Mouse (Mus musculus) cortical plate, adult 2 months (tissue): ENCODE measurements around the gene Tspan15. TPM values are rescaled to one million over a fixed set of nuclear protein-coding genes. Genes with fewer than 3 reads are reported as not detected.

ENCODE experiments used
- H3K27ac ChIP-seq: fragments of 200-500 bp; 2 replicates; pipeline ENCODE4 v1.5.1; 2012; ENCODE audit warnings: low read length, control low read depth, inconsistent platforms; ENCODE audit not compliant: insufficient read depth
- H3K4me1 ChIP-seq: fragments of 200-500 bp; 2 replicates; pipeline ENCODE4 v1.6.1; 2011; ENCODE audit warnings: low read length; ENCODE audit not compliant: control insufficient read depth, insufficient read depth
- H3K4me3 ChIP-seq: fragments of 200-500 bp; 2 replicates; pipeline ENCODE4 v1.5.1; 2011; ENCODE audit warnings: mild to moderate bottlenecking, low read length, control low read depth; ENCODE audit not compliant: insufficient read depth
- CTCF ChIP-seq: fragments of 200-500 bp; IDR thresholded peaks from 2 replicates; pipeline ENCODE4 v1.5.1; 2011; ENCODE audit warnings: mild to moderate bottlenecking, control low read depth, low read length; ENCODE audit not compliant: insufficient read depth; ENCODE audit errors: extremely low read depth
- POLR2A ChIP-seq: fragments of 200-500 bp; IDR thresholded peaks from 2 replicates; pipeline ENCODE4 v1.6.1; 2011; ENCODE audit warnings: mild to moderate bottlenecking, low read length, control low read depth; ENCODE audit not compliant: insufficient read depth; ENCODE audit errors: extremely low read depth
- polyA plus RNA-seq: library from polyadenylated mRNA; depleted of rRNA; stranded (reverse); fragments of >200 nt; gene quantifications from 2 replicates; pipeline ENCODE4 v1.2.3, GENCODE M21; 2012

Gene Tspan15
- polyA plus RNA-seq, 1 experiment: 26.9 TPM

DNA sequence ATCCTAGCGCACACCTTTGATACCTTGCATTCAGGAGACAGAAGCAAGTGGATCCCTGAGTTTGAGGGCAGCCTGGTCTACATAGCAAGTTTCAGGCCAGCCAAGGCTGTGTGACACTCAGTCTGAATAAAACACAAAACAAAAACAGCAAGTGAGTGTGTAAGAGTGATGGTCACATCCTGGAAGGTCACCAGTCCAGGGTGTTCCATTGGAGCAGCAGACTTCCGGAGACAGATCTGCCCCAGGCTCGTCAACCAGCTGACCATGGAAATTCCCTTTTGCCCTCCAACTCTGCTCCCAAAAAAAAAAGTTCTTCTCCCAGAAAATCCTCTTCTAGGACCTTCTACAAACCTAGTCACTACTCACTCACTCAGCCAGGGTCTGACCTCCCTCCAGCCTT is 760 bp upstream of the Tspan15 start:
- Histone ChIP-seq H3K4me3 (no peak overlapping the region), H3K27ac (no peak overlapping the region), H3K4me1 (no peaks in the 10 kb centered on the region)
- TF ChIP-seq CTCF (no peak), POLR2A (no peak)

DNA sequence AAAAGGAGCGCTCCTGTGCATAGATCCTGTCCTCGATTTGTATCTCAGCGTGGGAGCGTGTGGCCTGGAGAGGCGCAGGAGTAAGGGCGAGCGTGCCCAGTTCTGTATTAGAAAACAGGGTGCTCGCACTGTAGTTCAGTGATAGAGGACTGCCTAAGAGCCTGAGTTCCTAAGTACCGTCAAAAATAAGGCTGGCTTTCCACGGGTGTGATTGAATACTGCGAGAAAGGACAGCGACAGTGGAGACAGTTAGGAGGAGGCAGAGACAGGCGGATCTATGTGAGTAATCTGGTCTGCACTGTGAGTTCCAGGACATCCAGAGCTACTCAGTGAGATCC is 313 bp upstream of the Tspan15 start:
- Histone ChIP-seq H3K4me3 (peak overlapping the region; percentile 42), H3K4me1 (no peaks in the 10 kb centered on the region), H3K27ac (no peak overlapping the region)
- TF ChIP-seq CTCF (no peak), POLR2A (no peak)

DNA sequence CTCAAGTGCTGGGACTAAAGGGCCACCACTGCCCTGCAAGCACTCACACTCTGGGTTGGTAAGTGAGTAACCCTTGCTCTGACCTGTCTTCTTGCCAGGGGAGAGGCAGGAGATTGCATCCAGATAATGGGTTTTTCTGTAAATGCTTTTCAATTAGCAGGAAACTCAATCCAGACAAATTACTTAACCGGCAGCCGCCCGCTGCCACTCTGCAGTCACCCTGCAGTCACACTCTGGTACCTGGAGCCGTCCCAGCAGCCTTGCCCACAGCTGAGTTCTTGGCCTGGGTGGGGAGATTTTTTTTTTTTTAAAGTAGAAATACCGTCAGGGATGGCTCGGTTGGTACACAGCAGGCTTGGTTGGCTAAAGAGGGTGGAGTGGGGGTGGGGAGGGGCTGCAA is 2.9 kb downstream of the Tspan15 start:
- H3K27ac ChIP-seq: no peak overlapping the region
- no peaks in the 10 kb centered on the region for H3K4me1 ChIP-seq
- no peak for TF ChIP-seq CTCF
- TF ChIP-seq POLR2A: no peak
- no peak overlapping the region for H3K4me3 ChIP-seq

DNA sequence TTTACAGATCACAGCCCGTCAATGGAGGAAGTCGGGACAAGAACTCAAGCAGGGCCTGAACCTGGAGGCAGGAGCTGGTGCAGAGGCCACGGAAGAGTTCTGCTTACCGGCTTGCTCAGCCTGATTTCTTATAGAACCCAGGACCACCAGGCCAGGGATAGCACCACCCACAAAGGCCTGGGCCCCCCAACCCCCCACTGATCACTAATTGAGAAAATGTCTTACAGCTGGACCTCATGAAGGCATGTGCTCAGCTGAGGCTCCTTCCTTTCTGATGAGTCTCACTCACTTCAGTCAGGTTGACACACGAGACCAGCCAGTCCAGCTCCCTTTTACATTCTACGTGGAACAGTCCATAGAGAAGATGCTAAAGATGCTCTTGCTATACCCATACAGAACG is 5.2 kb downstream of the Tspan15 start:
- TF ChIP-seq POLR2A (no peak), CTCF (no peak)
- no peak overlapping the region for H3K4me3 ChIP-seq

DNA sequence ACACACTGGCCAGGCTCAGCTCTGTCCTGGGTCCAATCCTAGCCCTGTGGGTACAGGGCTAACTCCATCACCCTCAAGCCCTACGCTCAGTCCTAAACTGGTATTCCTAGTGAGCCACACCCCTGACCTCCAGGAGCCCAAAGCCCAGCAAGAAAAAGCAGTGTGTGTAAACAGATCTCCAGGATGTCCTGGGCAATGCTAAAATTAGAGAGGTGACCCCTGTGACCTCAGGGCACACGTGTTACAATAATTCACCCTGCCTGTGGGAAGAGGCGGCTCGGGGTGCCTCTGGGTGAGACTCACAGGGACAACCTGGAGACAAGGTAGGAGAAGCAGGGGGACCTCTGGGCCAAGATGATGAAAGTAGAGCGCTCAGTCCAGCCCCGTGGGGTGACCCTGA is 6.8 kb downstream of the Tspan15 start:
- TF ChIP-seq CTCF: no peak
- TF ChIP-seq POLR2A: no peak
- no peak overlapping the region for H3K27ac ChIP-seq
- H3K4me1 ChIP-seq: no peaks in the 10 kb centered on the region
- H3K4me3 ChIP-seq: no peak overlapping the region

More for the DNA sequence above, 5.2 kb downstream of the Tspan15 start:
- H3K4me1 ChIP-seq: no peaks in the 10 kb centered on the region
- no peak overlapping the region for H3K27ac ChIP-seq

DNA sequence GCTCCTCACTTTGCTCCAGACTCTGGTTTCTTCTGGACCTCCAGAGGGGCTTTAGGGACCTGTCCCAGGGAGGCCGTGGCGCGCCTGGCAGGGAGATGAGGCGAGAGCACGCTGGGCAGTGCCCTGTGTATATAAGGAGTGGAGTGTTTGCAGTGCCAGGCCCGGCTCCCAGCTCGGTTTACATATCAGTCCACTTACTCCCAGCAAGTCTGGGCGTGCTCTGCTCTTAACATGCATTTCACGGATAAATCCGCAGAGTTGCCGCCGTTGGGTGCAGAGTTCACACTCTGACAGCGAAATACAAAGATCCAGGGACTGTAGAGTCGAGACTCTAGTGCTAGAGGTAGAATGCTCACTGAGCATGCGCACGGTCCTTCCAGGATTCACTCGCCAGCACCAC is 8.3 kb downstream of the Tspan15 start:
- Histone ChIP-seq H3K27ac (no peak overlapping the region), H3K4me1 (no peaks in the 10 kb centered on the region), H3K4me3 (no peak overlapping the region)
- no peak for TF ChIP-seq CTCF
- TF ChIP-seq POLR2A: no peak

DNA sequence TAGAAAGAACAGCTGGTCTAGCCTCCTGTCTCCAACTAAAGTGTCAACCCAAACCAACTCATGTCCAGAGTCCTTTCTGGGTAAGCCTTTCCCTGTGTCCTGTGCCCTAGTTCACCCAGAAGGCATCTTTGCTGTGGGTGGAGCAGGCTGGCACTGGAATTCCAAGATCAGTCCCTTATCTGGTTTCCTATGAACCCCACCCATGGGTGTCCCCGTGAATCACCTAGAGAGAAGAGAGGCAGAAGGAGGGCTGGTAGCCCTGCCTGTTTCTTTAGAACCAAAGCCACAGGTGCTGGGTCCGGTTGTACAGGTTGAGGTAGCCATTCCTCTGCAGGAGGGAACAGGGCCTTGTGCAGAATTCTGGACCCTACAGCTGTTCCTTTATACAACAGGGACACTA is 9.4 kb downstream of the Tspan15 start:
- TF ChIP-seq CTCF (no peak), POLR2A (no peak)
- Histone ChIP-seq H3K4me3 (no peak overlapping the region), H3K27ac (no peak overlapping the region), H3K4me1 (no peaks in the 10 kb centered on the region)

DNA sequence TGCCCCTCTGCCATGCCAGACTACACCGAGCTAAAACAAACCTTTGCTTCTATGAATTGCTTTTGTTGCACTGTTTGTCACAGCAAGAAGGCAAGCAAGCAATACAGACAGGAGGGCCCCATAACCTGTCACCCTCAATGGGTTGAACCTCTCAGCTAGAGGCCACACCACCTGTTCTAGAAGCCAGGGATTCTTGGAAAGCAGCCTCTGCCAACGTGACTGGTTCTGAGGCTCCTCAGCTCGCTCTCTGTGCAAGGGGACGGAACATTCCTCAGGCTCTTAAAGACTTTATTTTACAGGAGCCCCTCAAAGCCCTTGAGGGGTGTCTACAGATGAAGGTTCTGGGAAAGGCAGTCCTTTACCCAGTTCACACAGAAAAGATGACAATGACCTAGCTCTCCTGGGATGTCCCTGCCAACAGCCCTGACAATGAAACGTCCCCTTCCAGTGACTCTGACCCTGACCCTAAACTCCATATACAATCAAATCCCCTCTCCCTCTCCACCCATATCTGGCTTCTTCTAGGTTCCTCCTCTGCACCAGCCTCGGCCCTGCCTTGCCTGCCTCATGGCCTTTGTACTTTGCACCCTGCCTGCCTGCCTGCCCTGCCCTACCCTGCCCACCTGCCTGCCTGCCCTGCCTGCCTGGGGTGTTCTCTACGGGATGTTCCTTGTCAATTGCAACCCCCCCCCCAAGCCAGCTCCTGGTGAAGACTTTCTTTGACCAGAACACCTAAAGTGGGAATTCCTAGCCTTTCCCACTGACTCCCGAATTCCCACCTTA is 10.1 kb downstream of the Tspan15 start:
- TF ChIP-seq CTCF (no peak), POLR2A (no peak)
- H3K4me1 ChIP-seq: no peaks in the 10 kb centered on the region
- no peak overlapping the region for H3K4me3 ChIP-seq
- no peak overlapping the region for H3K27ac ChIP-seq

DNA sequence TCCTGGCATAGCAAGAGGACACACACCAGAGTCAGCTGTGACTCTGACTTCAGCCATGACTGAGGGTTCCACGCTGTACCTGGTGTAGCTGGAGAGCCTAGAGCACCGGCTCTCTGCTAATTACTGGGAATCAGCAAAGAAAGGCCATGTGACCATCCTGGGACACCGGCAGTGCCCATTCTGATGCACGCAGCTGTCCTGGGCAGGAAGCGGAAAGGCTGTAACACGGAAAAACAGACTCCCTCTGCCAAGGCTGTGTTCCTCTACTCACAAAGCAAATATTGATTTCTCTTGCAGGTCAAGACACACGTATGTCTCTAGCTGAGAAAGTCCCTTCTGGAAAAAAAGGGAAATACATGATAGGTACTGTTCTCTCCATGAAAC is 12.3 kb downstream of the Tspan15 start:
- TF ChIP-seq CTCF: no peak
- TF ChIP-seq POLR2A: no peak
- no peak overlapping the region for H3K4me3 ChIP-seq
- H3K4me1 ChIP-seq: no peaks in the 10 kb centered on the region
- H3K27ac ChIP-seq: no peak overlapping the region

DNA sequence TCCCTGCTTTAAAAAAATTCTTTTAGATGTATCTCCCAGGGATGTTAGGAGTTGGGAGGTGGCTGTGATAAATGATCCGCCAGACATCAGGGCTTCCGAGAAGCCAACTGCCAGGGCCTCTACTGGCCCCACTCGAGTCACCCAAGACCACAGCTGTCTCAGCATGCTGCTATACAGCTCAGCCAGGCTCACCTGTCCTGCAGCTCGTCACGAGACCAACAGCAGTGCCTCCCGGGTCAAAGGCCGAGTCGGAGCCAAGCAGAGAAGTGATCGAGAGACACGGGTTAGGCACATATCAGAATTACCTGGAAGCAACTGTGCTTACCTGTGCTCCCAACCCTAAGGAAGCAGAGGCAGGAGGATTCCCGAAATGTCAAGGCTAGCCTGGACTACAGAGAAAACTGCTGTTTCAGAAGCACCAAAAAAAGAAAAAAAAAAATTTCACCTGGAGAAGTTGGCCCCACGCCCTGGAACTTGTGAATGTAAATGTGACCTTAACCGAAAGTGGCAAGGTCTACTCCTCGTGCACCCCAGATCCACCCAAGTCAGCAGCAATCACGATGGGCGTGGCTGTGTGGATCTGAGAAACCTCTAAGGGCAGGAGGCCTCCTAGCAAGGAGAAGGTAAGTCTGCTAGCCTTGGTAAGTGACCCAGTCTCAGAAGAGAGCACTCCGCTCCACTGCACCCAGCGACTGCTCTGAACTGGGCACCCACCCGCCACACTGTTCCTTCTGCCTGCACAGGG is 12.8 kb downstream of the Tspan15 start:
- TF ChIP-seq CTCF: no peak
- TF ChIP-seq POLR2A: no peak
- no peak overlapping the region for H3K27ac ChIP-seq
- H3K4me1 ChIP-seq: no peaks in the 10 kb centered on the region
- no peak overlapping the region for H3K4me3 ChIP-seq
